ENCODE assay signal across 15 mouse cellular contexts in the genomic region with DNA sequence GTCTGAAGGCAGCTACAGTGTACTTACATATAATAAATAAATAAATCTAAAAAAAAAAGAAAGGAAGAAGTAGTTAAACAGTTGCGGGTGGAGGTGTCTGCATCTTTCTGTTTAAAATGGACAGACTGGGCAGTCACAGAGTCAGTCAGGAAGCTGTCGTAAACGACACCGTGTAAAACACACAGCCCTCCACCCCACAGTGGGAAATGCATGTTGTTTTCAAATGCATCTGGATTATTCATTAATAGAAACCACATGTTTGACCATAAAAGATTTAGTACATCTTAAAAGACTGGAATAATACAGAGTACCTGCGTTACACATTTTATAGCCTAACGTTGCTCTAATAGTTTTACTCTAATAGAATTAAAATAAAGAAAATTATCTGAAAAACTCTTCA.
"Had no signal": no experiment of that assay in that cellular context is flagged by ENCODE, and none has a peak within 500 bp of the region (broad histone marks: within the 10 kb centered on the region; RNA-seq: fewer than 3 reads in every experiment).

No protein-coding gene starts in this region.

- H3K36me3 ChIP-seq: midbrain, embryonic 13.5 days; midbrain, embryonic 15.5 days; neural tube, embryonic 12.5 days; stomach, embryonic 15.5 days had no signal

- H3K4me2 ChIP-seq: lung, embryonic 14.5 days; midbrain, embryonic 11.5 days; midbrain, embryonic 13.5 days; midbrain, embryonic 15.5 days; neural tube, embryonic 12.5 days; stomach, embryonic 15.5 days had no signal

- H3K27ac ChIP-seq: macrophage; midbrain, embryonic 13.5 days; midbrain, embryonic 15.5 days; neural tube, embryonic 12.5 days; stomach, embryonic 15.5 days; stomach, postnatal 0 days had no signal

- H3K9ac ChIP-seq: lung, embryonic 14.5 days; midbrain, embryonic 13.5 days; midbrain, embryonic 15.5 days; neural tube, embryonic 12.5 days; stomach, embryonic 15.5 days had no signal

- H3K9me3 ChIP-seq: megakaryocyte, embryonic 14.5 days; midbrain, embryonic 13.5 days; midbrain, embryonic 15.5 days; neural tube, embryonic 12.5 days; stomach, embryonic 15.5 days had no signal

- DNase-seq: lung, embryonic 14.5 days; lung, postnatal 10 days; lung, postnatal 36 days; right cerebral cortex, postnatal 14 days; thymus, adult 2 months; thymus, postnatal 25 days; thymus, postnatal 4 days had no signal

- H3K27me3 ChIP-seq: midbrain, embryonic 15.5 days; stomach, embryonic 15.5 days had no signal

- ATAC-seq: midbrain, embryonic 13.5 days; midbrain, embryonic 15.5 days had no signal

- H3K4me3 ChIP-seq: megakaryocyte, embryonic 14.5 days; midbrain, embryonic 13.5 days; midbrain, embryonic 15.5 days; neural tube, embryonic 12.5 days; stomach, embryonic 15.5 days had no signal

- H3K4me1 ChIP-seq: midbrain, embryonic 15.5 days; neural tube, embryonic 12.5 days had no signal
